Mouse (Mus musculus): ENCODE data around the gene Bap1.

DNA sequence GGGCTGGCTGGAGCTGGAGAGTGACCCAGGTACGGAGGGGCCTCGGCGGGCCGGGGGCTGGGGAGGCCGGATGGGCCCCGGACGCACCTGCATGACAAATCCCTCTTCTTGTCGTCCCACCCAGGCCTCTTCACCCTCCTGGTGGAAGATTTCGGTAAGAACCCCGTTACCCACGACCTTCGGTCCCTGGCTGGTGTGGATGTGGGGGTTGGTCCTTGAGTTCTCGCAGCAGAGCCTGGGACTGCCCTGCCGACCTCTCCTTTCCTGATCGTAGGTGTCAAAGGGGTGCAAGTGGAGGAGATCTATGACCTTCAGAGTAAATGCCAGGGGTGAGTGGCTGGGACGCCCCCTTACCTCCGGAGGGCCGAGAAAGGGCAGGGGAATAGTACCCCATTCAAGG lies 376 bp downstream of the Bap1 start:
- no peak for TF ChIP-seq POLR2A (IDR thresholded peaks at IDR 0.05; ENCODE audit: control insufficient read depth, extremely low read depth, insufficient read depth, low read length, poor library complexity)
- no peak for TF ChIP-seq CTCF (IDR thresholded peaks at IDR 0.05; ENCODE audit: borderline replicate concordance, control insufficient read depth, extremely low read depth, insufficient read depth, low read length, poor library complexity)
